Mouse (Mus musculus) midbrain, embryonic 13.5 days (tissue): ENCODE results near the gene Cebpa. TPM values are rescaled to one million over a fixed set of nuclear protein-coding genes. Genes with fewer than 3 reads are reported as not detected.

ENCODE experiments used
- ATAC-seq: fragments of 200-750 bp; cut with Nextera tagmentation; 2 replicates; pipeline ENCODE4 v1.8.0; 2017; ENCODE audit warnings: mild to moderate bottlenecking, moderate TSS enrichment, moderate library complexity
- H3K27ac ChIP-seq: fragments of 300-500 bp; sonication (generic); 2 replicates; pipeline ENCODE4 v1.5.1; 2015; ENCODE audit warnings: inconsistent platforms, mild to moderate bottlenecking, moderate library complexity
- H3K27me3 ChIP-seq: fragments of 300-500 bp; sonication (generic); 2 replicates; pipeline ENCODE4 v1.6.1; 2015; ENCODE audit warnings: mild to moderate bottlenecking, inconsistent platforms
- H3K36me3 ChIP-seq: fragments of 300-500 bp; sonication (generic); 2 replicates; pipeline ENCODE4 v1.6.1; 2015; ENCODE audit warnings: mild to moderate bottlenecking, inconsistent platforms
- H3K4me1 ChIP-seq: fragments of 300-500 bp; sonication (generic); replicated peaks from 2 replicates; pipeline ENCODE4 v1.6.1; 2015; ENCODE audit warnings: inconsistent platforms
- H3K4me2 ChIP-seq: fragments of 300-500 bp; sonication (generic); replicated peaks from 2 replicates; pipeline ENCODE4 v1.6.1; 2015; ENCODE audit warnings: moderate library complexity, mild to moderate bottlenecking, inconsistent platforms
- H3K4me3 ChIP-seq: fragments of 300-500 bp; sonication (generic); replicated peaks from 2 replicates; pipeline ENCODE4 v1.5.1; 2015; ENCODE audit warnings: mild to moderate bottlenecking, inconsistent platforms
- H3K9ac ChIP-seq: fragments of 300-500 bp; sonication (generic); replicated peaks from 2 replicates; pipeline ENCODE4 v1.6.1; 2015; ENCODE audit warnings: mild to moderate bottlenecking, inconsistent platforms
- H3K9me3 ChIP-seq: fragments of 300-500 bp; sonication (generic); 2 replicates; pipeline ENCODE4 v1.6.1; 2016; ENCODE audit warnings: mild to moderate bottlenecking, inconsistent platforms
- WGBS: fragments of 180-500 bp; shearing (Covaris S2); methylation state at CpG from one replicate; pipeline ENCODE4 v1.1.7; 2015; 5-methylcytosine and 5-hydroxymethylcytosine counted together
- polyA plus RNA-seq: library from polyadenylated mRNA; unstranded; fragments of >200 nt; fragmentation: Nextera tagmentation; extraction: Ambion mirVana; gene quantifications from 2 replicates; pipeline ENCODE4 v1.2.1, GENCODE M21; 2015

Gene Cebpa
- 0.41 and 0.47 TPM in 2 replicates for polyA plus RNA-seq

GRCm38 (mm10) chr7:35118841-35119413 lies at the start of gene Cebpa:
Gene Cebpa, plus strand, starts transcription at chr7:35119293.
- Histone ChIP-seq H3K27me3 (peaks cover 80% of the 10 kb centered on the region), H3K9ac (peak within 1 kb of the TSS; percentile 57), H3K27ac (no peak within 1 kb of the TSS), H3K36me3 (no peaks in the 10 kb centered on the region), H3K4me1 (peaks cover 30% of the 10 kb centered on the region), H3K4me2 (peak within 1 kb of the TSS; percentile 98), H3K9me3 (no peaks in the 10 kb centered on the region), H3K4me3 (peak within 1 kb of the TSS; percentile 53)
- peak; percentile 90 for ATAC-seq
- under 1% methylated on average over 50 of the region's 50 CpGs for WGBS

- Histone ChIP-seq H3K27me3 (no peaks in the 10 kb centered on the region), H3K4me1 (no peaks in the 10 kb centered on the region), H3K27ac (no peak overlapping the region), H3K36me3 (no peaks in the 10 kb centered on the region), H3K4me3 (no peak overlapping the region), H3K9me3 (no peaks in the 10 kb centered on the region), H3K9ac (no peak overlapping the region), H3K4me2 (no peak overlapping the region)
- ATAC-seq, result no peak
- 31% methylated on average over 5 of the region's 5 CpGs for WGBS
Measured at GRCm38 (mm10) chr7:35076645-35077044, 42.4 kb upstream of the Cebpa start.

- Histone ChIP-seq H3K4me2 (no peak overlapping the region), H3K4me1 (peaks cover 5% of the 10 kb centered on the region; the same call in 1 of the 2 replicates), H3K27me3 (peaks cover 5% of the 10 kb centered on the region; the same call in 1 of the 2 replicates), H3K9me3 (no peaks in the 10 kb centered on the region), H3K4me3 (no peak overlapping the region), H3K36me3 (no peaks in the 10 kb centered on the region), H3K9ac (no peak overlapping the region), H3K27ac (no peak overlapping the region)
- 52% methylated on average over 10 of the region's 10 CpGs for WGBS
- ATAC-seq, result no peak
Measured at GRCm38 (mm10) chr7:35080843-35081338, 38.2 kb upstream of the Cebpa start.

GRCm38 (mm10) chr7:35081406-35082104 lies 37.5 kb upstream of the Cebpa start:
- Histone ChIP-seq H3K36me3 (no peaks in the 10 kb centered on the region), H3K9me3 (no peaks in the 10 kb centered on the region), H3K27me3 (peaks cover 5% of the 10 kb centered on the region; the same call in 1 of the 2 replicates), H3K4me2 (no peak overlapping the region), H3K4me1 (peaks cover 12% of the 10 kb centered on the region), H3K27ac (no peak overlapping the region), H3K9ac (no peak overlapping the region), H3K4me3 (no peak overlapping the region)
- WGBS, result 69% methylated on average over 9 of the region's 9 CpGs
- no peak for ATAC-seq

GRCm38 (mm10) chr7:35084565-35085360 lies 34.3 kb upstream of the Cebpa start:
- Histone ChIP-seq H3K4me3 (no peak overlapping the region), H3K36me3 (no peaks in the 10 kb centered on the region), H3K27me3 (peaks cover 5% of the 10 kb centered on the region; the same call in 1 of the 2 replicates), H3K27ac (no peak overlapping the region), H3K9me3 (no peaks in the 10 kb centered on the region), H3K9ac (no peak overlapping the region), H3K4me2 (no peak overlapping the region), H3K4me1 (peaks cover 22% of the 10 kb centered on the region)
- WGBS, result 86% methylated on average over 12 of the region's 12 CpGs
- no peak for ATAC-seq

- peak overlapping the region; percentile 45 for H3K4me2 ChIP-seq
- no peak overlapping the region for H3K9ac ChIP-seq
- peak overlapping the region; percentile 47; the same call in 1 of the 2 replicates for H3K27ac ChIP-seq
- peak overlapping the region; percentile 25 for H3K4me3 ChIP-seq
- peak; percentile 85 for ATAC-seq
- H3K4me1 ChIP-seq, result peaks cover 22% of the 10 kb centered on the region
- H3K9me3 ChIP-seq, result no peaks in the 10 kb centered on the region
- H3K27me3 ChIP-seq, result peaks cover 5% of the 10 kb centered on the region; the same call in 1 of the 2 replicates
- no peaks in the 10 kb centered on the region for H3K36me3 ChIP-seq
- WGBS, result under 1% methylated on average over 21 of the region's 21 CpGs
Measured at GRCm38 (mm10) chr7:35086271-35086861, 32.7 kb upstream of the Cebpa start.

GRCm38 (mm10) chr7:35090550-35090949 lies 28.5 kb upstream of the Cebpa start:
- Histone ChIP-seq H3K4me1 (peaks cover 19% of the 10 kb centered on the region), H3K4me3 (no peak overlapping the region), H3K36me3 (no peaks in the 10 kb centered on the region), H3K9ac (no peak overlapping the region), H3K27ac (no peak overlapping the region), H3K27me3 (no peaks in the 10 kb centered on the region), H3K9me3 (no peaks in the 10 kb centered on the region), H3K4me2 (no peak overlapping the region)
- no peak for ATAC-seq
- 83% methylated on average over 5 of the region's 5 CpGs for whole genome bisulfite sequencing

GRCm38 (mm10) chr7:35094975-35095678 lies 24.0 kb upstream of the Cebpa start:
- no peak overlapping the region for H3K4me3 ChIP-seq
- no peak overlapping the region for H3K9ac ChIP-seq
- no peak for ATAC-seq
- no peaks in the 10 kb centered on the region for H3K9me3 ChIP-seq
- H3K27me3 ChIP-seq, result no peaks in the 10 kb centered on the region
- no peaks in the 10 kb centered on the region for H3K4me1 ChIP-seq
- no peak overlapping the region for H3K27ac ChIP-seq
- H3K4me2 ChIP-seq, result no peak overlapping the region
- H3K36me3 ChIP-seq, result no peaks in the 10 kb centered on the region
- 80% methylated on average over 9 of the region's 9 CpGs for WGBS

- H3K4me1 ChIP-seq, result no peaks in the 10 kb centered on the region
- no peak for ATAC-seq
- H3K4me3 ChIP-seq, result no peak overlapping the region
- H3K27ac ChIP-seq, result no peak overlapping the region
- H3K4me2 ChIP-seq, result no peak overlapping the region
- no peaks in the 10 kb centered on the region for H3K36me3 ChIP-seq
- H3K9ac ChIP-seq, result no peak overlapping the region
- H3K9me3 ChIP-seq, result 0 out of 2 replicates have a peak, but pooled peaks cover 4% of the 10 kb centered on the region
- no peaks in the 10 kb centered on the region for H3K27me3 ChIP-seq
- 84% methylated on average over 4 of the region's 4 CpGs for WGBS
Measured at GRCm38 (mm10) chr7:35098777-35099176, 20.3 kb upstream of the Cebpa start.

- H3K27me3 ChIP-seq, result no peaks in the 10 kb centered on the region
- H3K9ac ChIP-seq, result no peak overlapping the region
- H3K4me2 ChIP-seq, result no peak overlapping the region
- 94% methylated on average over 4 of the region's 4 CpGs for WGBS
- H3K4me1 ChIP-seq, result no peaks in the 10 kb centered on the region
- no peaks in the 10 kb centered on the region for H3K36me3 ChIP-seq
- H3K4me3 ChIP-seq, result no peak overlapping the region
- no peak overlapping the region for H3K27ac ChIP-seq
- H3K9me3 ChIP-seq, result 0 out of 2 replicates have a peak, but pooled peaks cover 4% of the 10 kb centered on the region
- no peak for ATAC-seq
Measured at GRCm38 (mm10) chr7:35099528-35099927, 19.6 kb upstream of the Cebpa start.

GRCm38 (mm10) chr7:35106614-35107013 lies 12.5 kb upstream of the Cebpa start:
- no peaks in the 10 kb centered on the region for H3K4me1 ChIP-seq
- H3K9ac ChIP-seq, result no peak overlapping the region
- H3K27me3 ChIP-seq, result no peaks in the 10 kb centered on the region
- H3K4me3 ChIP-seq, result no peak overlapping the region
- 80% methylated on average over 7 of the region's 7 CpGs for WGBS
- H3K27ac ChIP-seq, result no peak overlapping the region
- no peak overlapping the region for H3K4me2 ChIP-seq
- no peaks in the 10 kb centered on the region for H3K9me3 ChIP-seq
- no peaks in the 10 kb centered on the region for H3K36me3 ChIP-seq
- no peak for ATAC-seq
